Mouse (Mus musculus): Measurements from ENCODE around the gene Ewsr1.

DNA sequence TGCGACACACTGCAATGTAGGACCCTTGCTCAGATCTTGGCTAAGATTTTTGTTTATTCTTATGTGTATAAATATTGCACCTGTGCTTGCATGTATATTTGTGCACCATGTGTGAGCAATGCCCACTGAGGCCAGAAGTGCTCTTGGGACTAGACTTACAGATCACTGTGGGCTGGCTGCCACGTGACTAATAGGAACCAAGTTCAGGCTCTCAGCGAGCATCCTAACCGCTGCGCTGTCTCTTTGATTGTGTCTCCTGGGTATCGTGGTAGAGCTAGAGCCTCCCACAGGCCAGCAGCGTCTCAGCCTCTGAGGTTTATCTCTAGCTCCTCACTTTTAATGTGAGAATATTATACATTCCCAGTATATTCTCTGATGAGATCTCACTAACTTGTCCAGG is 14.6 kb upstream of the Ewsr1 start:
- TF ChIP-seq ELF1 (IDR thresholded peaks at IDR 0.05; ENCODE audit: low read depth, low read length) (no peak), RAD21 (IDR thresholded peaks at IDR 0.05; ENCODE audit: low read depth, low read length) (no peak), TBP (IDR thresholded peaks at IDR 0.05; ENCODE audit: low read depth, low read length) (no peak)
